Mouse (Mus musculus) midbrain, postnatal 0 days (tissue): ENCODE data around the gene Actb. TPM values are rescaled to one million over a fixed set of nuclear protein-coding genes. Genes with fewer than 3 reads are reported as not detected.
A peak's percentile ranks its signal among the peaks of the same experiment; 100 is the strongest.

Source experiments
- ATAC-seq: fragments of 200-750 bp; cut with Nextera tagmentation; 2 replicates; pipeline ENCODE4 v1.8.0; 2017; ENCODE audit warnings: moderate number of reproducible peaks, mild to moderate bottlenecking, moderate TSS enrichment, moderate library complexity; ENCODE audit not compliant: low FRiP score
- DNase-seq: peaks from one replicate; pipeline ENCODE4 v3.0.0-alpha.2; 2015; ENCODE audit warnings: low spot score
- H3K27ac ChIP-seq: fragments of 300-500 bp; sonication (generic); 2 replicates; pipeline ENCODE4 v1.5.1; 2014; ENCODE audit warnings: low read depth, mild to moderate bottlenecking, low read length, mixed read lengths
- H3K27me3 ChIP-seq: fragments of 300-500 bp; sonication (generic); 2 replicates; pipeline ENCODE4 v1.6.1; 2014; ENCODE audit warnings: low read length, control low read depth, mixed read lengths; ENCODE audit not compliant: insufficient read depth
- H3K36me3 ChIP-seq: fragments of 300-500 bp; sonication (generic); 2 replicates; pipeline ENCODE4 v1.6.1; 2014; ENCODE audit warnings: low read length, control low read depth, mixed read lengths; ENCODE audit not compliant: insufficient read depth
- H3K4me1 ChIP-seq: fragments of 300-500 bp; sonication (generic); 2 replicates; pipeline ENCODE4 v1.6.1; 2014; ENCODE audit warnings: mild to moderate bottlenecking, control low read depth, antibody characterized with exemption, low read length, mixed read lengths; ENCODE audit not compliant: insufficient read depth
- H3K4me2 ChIP-seq: fragments of 300-500 bp; sonication (generic); 2 replicates; pipeline ENCODE4 v1.6.1; 2014; ENCODE audit warnings: low read depth, mild to moderate bottlenecking, low read length, mixed read lengths; ENCODE audit not compliant: poor library complexity, severe bottlenecking
- H3K4me3 ChIP-seq: fragments of 300-500 bp; sonication (generic); 2 replicates; pipeline ENCODE4 v1.5.1; 2014; ENCODE audit warnings: low read depth, mild to moderate bottlenecking, low read length, moderate library complexity
- H3K9ac ChIP-seq: fragments of 300-500 bp; sonication (generic); replicated peaks from 2 replicates; pipeline ENCODE4 v1.6.1; 2014; ENCODE audit warnings: mild to moderate bottlenecking, low read length, moderate library complexity, mixed read lengths; ENCODE audit not compliant: poor library complexity, severe bottlenecking
- H3K9me3 ChIP-seq: fragments of 300-500 bp; sonication (generic); 2 replicates; pipeline ENCODE4 v1.6.1; 2016; ENCODE audit warnings: low read length, control low read depth
- CTCF ChIP-seq: IDR thresholded peaks from 2 replicates; pipeline ENCODE4 v1.5.1; 2016; ENCODE audit warnings: antibody characterized with exemption, mild to moderate bottlenecking
- WGBS: fragments of 180-500 bp; shearing (Covaris S2); extraction: QIAGEN DNeasy Blood & Tissue Kit; methylation state at CpG from one replicate; pipeline ENCODE4 v1.1.7; 2014; 5-methylcytosine and 5-hydroxymethylcytosine counted together
- polyA plus RNA-seq: library from polyadenylated mRNA; unstranded; fragments of >200 nt; fragmentation: Nextera tagmentation; extraction: Ambion mirVana; gene quantifications from 2 replicates; pipeline ENCODE4 v1.2.1, GENCODE M21; 2015
- total RNA-seq: library from RNA; depleted of rRNA; stranded (reverse); fragments of >200 nt; gene quantifications from 2 replicates; pipeline ENCODE4 v1.2.3, GENCODE M21; 2014

Gene Actb
- total and polyA plus RNA-seq, 2 experiments from 2014 or later: 5,191 to 17,004 TPM

- 84% methylated on average over 13 of the region's 13 CpGs for WGBS
- ATAC-seq (no peak), DNase-seq (peak; percentile 38)
- Histone ChIP-seq H3K36me3 (peaks cover 34% of the 10 kb centered on the region), H3K27ac (no peak overlapping the region), H3K4me3 (no peak overlapping the region), H3K9me3 (no peaks in the 10 kb centered on the region), H3K4me2 (no peak overlapping the region), H3K9ac (no peak overlapping the region), H3K4me1 (no peaks in the 10 kb centered on the region), H3K27me3 (no peaks in the 10 kb centered on the region)
- no peak; the same call in 1 of the 2 replicates for TF ChIP-seq CTCF
Observed at GRCm38 (mm10) chr5:142874791-142875512, 31.6 kb downstream of the Actb start.

GRCm38 (mm10) chr5:142873718-142874117 lies 32.8 kb downstream of the Actb start:
- Histone ChIP-seq H3K27me3 (no peaks in the 10 kb centered on the region), H3K4me1 (no peaks in the 10 kb centered on the region), H3K9ac (no peak overlapping the region), H3K4me2 (no peak overlapping the region), H3K27ac (no peak overlapping the region), H3K36me3 (peaks cover 31% of the 10 kb centered on the region), H3K9me3 (no peaks in the 10 kb centered on the region), H3K4me3 (no peak overlapping the region)
- DNase-seq (no peak), ATAC-seq (no peak)
- WGBS: 95% methylated on average over 7 of the region's 7 CpGs
- TF ChIP-seq CTCF: peak; percentile 15; the same call in 1 of the 2 replicates

GRCm38 (mm10) chr5:142871765-142872164 lies 34.8 kb downstream of the Actb start:
- no peaks in the 10 kb centered on the region for H3K27me3 ChIP-seq
- H3K4me1 ChIP-seq: no peaks in the 10 kb centered on the region
- no peak overlapping the region for H3K27ac ChIP-seq
- H3K4me3 ChIP-seq: no peak overlapping the region
- 37% methylated on average over 12 of the region's 12 CpGs for WGBS
- TF ChIP-seq CTCF: no peak
- H3K4me2 ChIP-seq: no peak overlapping the region
- H3K9ac ChIP-seq: no peak overlapping the region
- DNase-seq (no peak), ATAC-seq (no peak)
- H3K36me3 ChIP-seq: peaks cover 23% of the 10 kb centered on the region; the same call in 1 of the 2 replicates
- H3K9me3 ChIP-seq: no peaks in the 10 kb centered on the region

- peak; percentile 59 for TF ChIP-seq CTCF
- H3K4me3 ChIP-seq: no peak overlapping the region
- no peak overlapping the region for H3K4me2 ChIP-seq
- H3K4me1 ChIP-seq: no peaks in the 10 kb centered on the region
- H3K36me3 ChIP-seq: peaks cover 12% of the 10 kb centered on the region; the same call in 1 of the 2 replicates
- ATAC-seq (peak; percentile 47), DNase-seq (peak; percentile 86)
- peak overlapping the region; percentile 43; the same call in 1 of the 2 replicates for H3K27ac ChIP-seq
- no peaks in the 10 kb centered on the region for H3K27me3 ChIP-seq
- H3K9me3 ChIP-seq: no peaks in the 10 kb centered on the region
- 45% methylated on average over 13 of the region's 13 CpGs for WGBS
- H3K9ac ChIP-seq: no peak overlapping the region
Observed at GRCm38 (mm10) chr5:142869463-142869862, 37.1 kb downstream of the Actb start.

- no peaks in the 10 kb centered on the region for H3K9me3 ChIP-seq
- TF ChIP-seq CTCF: peak; percentile 3; the same call in 1 of the 2 replicates
- WGBS: 28% methylated on average over 16 of the region's 16 CpGs
- no peaks in the 10 kb centered on the region; the same call in 1 of the 2 replicates for H3K4me1 ChIP-seq
- H3K4me3 ChIP-seq: no peak overlapping the region
- DNase-seq: peak; percentile 84
- H3K27me3 ChIP-seq: no peaks in the 10 kb centered on the region
- no peak overlapping the region for H3K4me2 ChIP-seq
- H3K9ac ChIP-seq: no peak overlapping the region; the same call in 1 of the 2 replicates
- peak; percentile 63 for ATAC-seq
- peak overlapping the region; percentile 70 for H3K27ac ChIP-seq
- no peaks in the 10 kb centered on the region for H3K36me3 ChIP-seq
Observed at GRCm38 (mm10) chr5:142857763-142858229, 48.8 kb downstream of the Actb start.

GRCm38 (mm10) chr5:142856408-142856807 lies 50.1 kb downstream of the Actb start:
- 85% methylated on average over 4 of the region's 4 CpGs for WGBS
- no peaks in the 10 kb centered on the region for H3K27me3 ChIP-seq
- H3K4me3 ChIP-seq: no peak overlapping the region
- no peaks in the 10 kb centered on the region; the same call in 1 of the 2 replicates for H3K4me1 ChIP-seq
- ATAC-seq (no peak), DNase-seq (no peak)
- peak; percentile 55 for TF ChIP-seq CTCF
- H3K27ac ChIP-seq: no peak overlapping the region
- H3K9ac ChIP-seq: no peak overlapping the region
- H3K4me2 ChIP-seq: no peak overlapping the region
- H3K9me3 ChIP-seq: no peaks in the 10 kb centered on the region
- H3K36me3 ChIP-seq: no peaks in the 10 kb centered on the region
